ENCODE assay signal across 17 mouse cellular contexts in the genomic region with DNA sequence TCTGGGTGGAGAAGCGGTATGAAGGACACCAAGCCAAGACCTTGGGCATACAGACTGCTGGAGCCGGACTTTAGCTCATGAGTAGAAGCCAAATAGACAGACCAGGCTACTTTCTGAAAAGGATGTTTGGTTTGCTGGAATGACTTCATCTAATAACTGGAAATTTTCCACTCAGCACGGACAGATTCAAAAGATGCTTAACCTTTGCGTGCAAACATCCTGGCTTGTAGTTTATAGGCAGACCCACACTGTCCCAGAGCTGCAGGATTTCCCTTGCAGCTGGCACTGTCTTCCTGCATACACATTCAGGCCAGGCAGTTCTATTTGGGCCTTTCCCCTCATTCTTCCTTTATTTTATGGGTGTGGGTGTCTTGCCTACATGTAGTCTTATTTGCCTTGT. TPM values are rescaled to one million over a fixed set of nuclear protein-coding genes. Genes with fewer than 3 reads are reported as not detected.
DNase-seq lines count a peak whose midpoint lies in the region; ATAC-seq lines count a peak whose summit lies in the region.
"Had no signal": no experiment of that assay in that cellular context is flagged by ENCODE, and none has a peak within 500 bp of the region (broad histone marks: within the 10 kb centered on the region; RNA-seq: fewer than 3 reads in every experiment).

No protein-coding gene starts in this region.

- H3K4me3 ChIP-seq in heart, embryonic 14.5 days (ENCODE audit: control insufficient read depth in 1 of 2, insufficient read depth in 1 of 2, low read depth in 1 of 2, low read length in 2 of 2) = no peak overlapping the region
- no peak overlapping the region for H3K4me3 ChIP-seq in embryonic facial prominence, embryonic 14.5 days (ENCODE audit: low read depth, low read length)
- H3K4me3 ChIP-seq: liver, embryonic 13.5 days; midbrain, embryonic 15.5 days had no signal

- H3K9me3 ChIP-seq in heart, embryonic 14.5 days (ENCODE audit: control insufficient read depth, low read length) = no peaks in the 10 kb centered on the region
- H3K9me3 ChIP-seq in embryonic facial prominence, embryonic 14.5 days (ENCODE audit: control insufficient read depth, low read length) = no peaks in the 10 kb centered on the region
- H3K9me3 ChIP-seq: liver, embryonic 13.5 days; midbrain, embryonic 15.5 days had no signal

- no peaks in the 10 kb centered on the region for H3K27me3 ChIP-seq in heart, embryonic 14.5 days (ENCODE audit: control insufficient read depth, insufficient read depth, low read length)
- no peaks in the 10 kb centered on the region for H3K27me3 ChIP-seq in embryonic facial prominence, embryonic 14.5 days (replicated peaks; ENCODE audit: control insufficient read depth, insufficient read depth, low read length)
- H3K27me3 ChIP-seq: liver, embryonic 13.5 days; midbrain, embryonic 15.5 days had no signal

- peaks cover 0 to 7% of the 10 kb centered on the region in 2 experiments; a peak in 2 of 4 replicates for H3K4me1 ChIP-seq in heart, embryonic 14.5 days (ENCODE audit: control insufficient read depth in 2 of 2, insufficient read depth in 2 of 2, low read length in 2 of 2)
- no peaks in the 10 kb centered on the region for H3K4me1 ChIP-seq in embryonic facial prominence, embryonic 14.5 days (ENCODE audit: control insufficient read depth, insufficient read depth, low read length)
- H3K4me1 ChIP-seq: midbrain, embryonic 15.5 days had no signal

- WGBS in heart, embryonic 14.5 days = 63% methylated on average over 4 of the region's 4 CpGs
- WGBS in embryonic facial prominence, embryonic 14.5 days = 86% methylated on average over 4 of the region's 4 CpGs

- H3K9ac ChIP-seq in heart, embryonic 14.5 days (ENCODE audit: low read length) = no peak overlapping the region
- H3K9ac ChIP-seq in embryonic facial prominence, embryonic 14.5 days (ENCODE audit: low read depth, low read length) = no peak overlapping the region
- H3K9ac ChIP-seq: liver, embryonic 13.5 days; midbrain, embryonic 15.5 days had no signal

- DNase-seq in heart, adult 18-20 months = no peak
- DNase-seq in kidney, postnatal 14 days = peak; percentile 55
- DNase-seq in kidney, adult 18-20 months = no peak
- DNase-seq in embryonic facial prominence, embryonic 14.5 days (ENCODE audit: low spot score) = peak; percentile 45
- DNase-seq in lung, postnatal 36 days = peak; percentile 60
- no peak for DNase-seq in ovary, postnatal 14 days (ENCODE audit: low spot score)
- DNase-seq: cerebellum, postnatal 14 days; gastrocnemius, postnatal 25 days; layer of hippocampus, postnatal 36 days; liver, embryonic 13.5 days; right cerebral cortex, postnatal 14 days; thymus, adult 18-20 months had no signal

- no peak for ATAC-seq in heart, embryonic 14.5 days (ENCODE audit: insufficient number of reproducible peaks, insufficient read depth, low FRiP score, low read depth)
- ATAC-seq in embryonic facial prominence, embryonic 14.5 days (ENCODE audit: low read depth) = no peak
- ATAC-seq: CD4-positive, CD25-positive, alpha-beta regulatory T cell, adult 4 months; midbrain, embryonic 15.5 days had no signal

- H3K27ac ChIP-seq in heart, embryonic 14.5 days (replicated peaks in 1 of 2; ENCODE audit: control insufficient read depth in 1 of 2, insufficient read depth in 1 of 2, low read depth in 2 of 2, low read length in 2 of 2) = peak overlapping the region; percentile 52 to 67; a peak in 3 of 4 replicates
- no peak overlapping the region for H3K27ac ChIP-seq in embryonic facial prominence, embryonic 14.5 days (replicated peaks; ENCODE audit: low read depth, low read length)
- H3K27ac ChIP-seq: liver, embryonic 13.5 days; midbrain, embryonic 15.5 days had no signal

- H3K36me3 ChIP-seq in heart, embryonic 14.5 days (ENCODE audit: control insufficient read depth, insufficient read depth, low read length) = no peaks in the 10 kb centered on the region
- H3K36me3 ChIP-seq in embryonic facial prominence, embryonic 14.5 days (ENCODE audit: control insufficient read depth, insufficient read depth, low read length) = no peaks in the 10 kb centered on the region
- H3K36me3 ChIP-seq: liver, embryonic 13.5 days; midbrain, embryonic 15.5 days had no signal

- no peak overlapping the region for H3K4me2 ChIP-seq in heart, embryonic 14.5 days (ENCODE audit: low read length)
- no peak overlapping the region for H3K4me2 ChIP-seq in embryonic facial prominence, embryonic 14.5 days (ENCODE audit: low read depth, low read length)
- H3K4me2 ChIP-seq: liver, embryonic 13.5 days; midbrain, embryonic 15.5 days had no signal

RNA-seq across cellular contexts. Expression of a gene that starts 27.4 kb away (rescaled TPM):
- 18.5 and 25.0 TPM in 2 replicates for polyA plus RNA-seq in heart, embryonic 14.5 days (2014; fragmentation: Nextera tagmentation; extraction: Ambion mirVana)
- total RNA-seq in heart, adult 18-20 months (2021) = 10 to 100 TPM; 10.1 to 10.4 TPM
- 26.0 and 29.4 TPM in 2 replicates for polyA plus RNA-seq in embryonic facial prominence, embryonic 14.5 days (2014; fragmentation: Nextera tagmentation; extraction: Ambion mirVana)

RNA-seq across cellular contexts. Expression of a gene that starts 27.5 kb away (rescaled TPM):
- 74.4 and 91.6 TPM in 2 replicates for polyA plus RNA-seq in heart, embryonic 14.5 days (2014; fragmentation: Nextera tagmentation; extraction: Ambion mirVana)
- total RNA-seq in heart, adult 18-20 months (2021) = 10 to 100 TPM; 16.7 to 16.9 TPM
- polyA plus RNA-seq in embryonic facial prominence, embryonic 14.5 days (2014; fragmentation: Nextera tagmentation; extraction: Ambion mirVana) = 88.2 and 92.4 TPM in 2 replicates

RNA-seq across cellular contexts. Expression of a gene that starts 38.3 kb away (rescaled TPM):
- polyA plus RNA-seq in heart, embryonic 14.5 days (2014; fragmentation: Nextera tagmentation; extraction: Ambion mirVana) = 7.4 and 8.7 TPM in 2 replicates
- 1 to 10 TPM; 3.6 to 4.9 TPM for total RNA-seq in heart, adult 18-20 months (2021)
- 23.1 and 23.7 TPM in 2 replicates for polyA plus RNA-seq in embryonic facial prominence, embryonic 14.5 days (2014; fragmentation: Nextera tagmentation; extraction: Ambion mirVana)

RNA-seq across cellular contexts. Expression of a gene that starts 47.9 kb away (rescaled TPM):
- polyA plus RNA-seq in heart, embryonic 14.5 days (2014; fragmentation: Nextera tagmentation; extraction: Ambion mirVana) = 23.5 and 26.2 TPM in 2 replicates
- 10 to 100 TPM; 26.5 to 27.1 TPM for total RNA-seq in heart, adult 18-20 months (2021)
- 34.1 and 36.3 TPM in 2 replicates for polyA plus RNA-seq in embryonic facial prominence, embryonic 14.5 days (2014; fragmentation: Nextera tagmentation; extraction: Ambion mirVana)

RNA-seq across cellular contexts. Expression of a gene that starts 52.6 kb away (rescaled TPM):
- polyA plus RNA-seq in heart, embryonic 14.5 days (2014; fragmentation: Nextera tagmentation; extraction: Ambion mirVana) = not detected in 2 replicates
- not detected for total RNA-seq in heart, adult 18-20 months (2021)
- polyA plus RNA-seq in embryonic facial prominence, embryonic 14.5 days (2014; fragmentation: Nextera tagmentation; extraction: Ambion mirVana) = not detected in 2 replicates
- total RNA-seq: adrenal gland, postnatal 4 days; gastrocnemius, postnatal 25 days; layer of hippocampus, postnatal 36 days; left cerebral cortex, postnatal 36 days had no signal
- polyA plus RNA-seq: CD4-positive, CD25-positive, alpha-beta regulatory T cell, adult 4 months; midbrain, embryonic 15.5 days had no signal

Comparison
In these comparisons a context has a peak if more than half of its experiments do, and no peak if none do; other contexts are left out.
1. DNase-seq: peak in kidney, postnatal 14 days (single experiment), embryonic facial prominence, embryonic 14.5 days (single experiment) and lung, postnatal 36 days (single experiment); none in heart, adult 18-20 months (0 of 2), kidney, adult 18-20 months (single experiment) and ovary, postnatal 14 days (single experiment).